Mouse (Mus musculus): ENCODE data around the gene Fam71e1. TPM values are rescaled to one million over a fixed set of nuclear protein-coding genes. Genes with fewer than 3 reads are reported as not detected.

Gene Fam71e1
- 5.1 and 7.3 TPM in 2 replicates for polyA plus RNA-seq (2012; rRNA removed)

DNA sequence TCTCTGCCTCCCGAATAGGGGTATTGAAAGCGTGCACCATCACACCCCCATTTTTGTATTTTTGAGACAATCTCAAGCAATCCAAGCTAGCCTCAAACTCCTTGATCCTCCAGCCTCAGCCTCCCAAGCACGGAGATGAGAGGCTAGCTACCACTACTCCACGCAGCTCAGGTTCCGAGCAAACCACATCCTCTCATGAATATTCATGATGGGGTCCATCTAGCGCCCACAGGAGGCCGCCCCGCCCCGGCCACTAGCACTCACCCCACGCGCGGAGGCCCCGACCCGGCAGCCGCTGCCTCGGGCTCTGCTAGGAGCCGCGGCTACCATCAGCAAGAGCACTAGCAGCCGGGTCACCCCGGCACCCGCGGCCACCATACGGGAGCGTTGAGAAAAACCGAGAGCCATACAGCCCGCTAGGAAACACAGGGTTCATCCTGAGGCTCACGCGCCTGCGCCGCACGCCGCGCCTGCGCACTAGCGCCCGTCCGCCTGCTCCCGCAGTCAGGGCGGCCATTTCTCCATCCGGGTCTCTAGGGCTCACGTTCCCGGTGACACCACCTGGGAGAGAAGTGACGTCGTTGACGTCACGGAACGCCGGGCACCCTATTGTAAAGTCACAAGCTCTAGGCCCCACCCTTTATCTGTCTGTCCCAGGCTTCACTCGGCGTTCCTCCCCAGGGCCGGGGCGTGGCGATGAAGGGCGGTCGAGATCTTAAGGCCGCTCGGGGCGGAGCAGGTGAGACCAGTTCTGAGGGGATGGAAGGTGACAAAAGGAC, at the start of gene Fam71e1, which contains the start of gene Emc10:
TSS of gene Fam71e1 (plus strand) at position 590 of the 779 bp plus-strand sequence.
TSS of gene Emc10 (minus strand) at position 538 of the 779 bp plus-strand sequence.
- no peaks in the 10 kb centered on the region; the same call in 1 of the 2 replicates for H3K4me1 ChIP-seq (ENCODE audit: control insufficient read depth, insufficient read depth, insufficient read length)
- WGBS, result under 1% methylated on average over 58 of the region's 58 CpGs
- peaks cover 21% of the 10 kb centered on the region for H3K36me3 ChIP-seq (ENCODE audit: control insufficient read depth, insufficient read depth, low read length)
- TF ChIP-seq POLR2A (IDR thresholded peaks at IDR 0.05; ENCODE audit: low read depth, low read length) (no peak; the same call in 1 of the 2 replicates), CTCF (IDR thresholded peaks at IDR 0.05; ENCODE audit: extremely low read depth, insufficient read depth, insufficient read length, insufficient replicate concordance) (no peak)
- peak within 1 kb of the TSS; percentile 79 for H3K4me3 ChIP-seq (ENCODE audit: extremely low read depth, insufficient read depth, insufficient read length)
- peak; percentile 98 to 100 for DNase-seq (ENCODE audit: low read depth in 1 of 2, low spot score in 2 of 2)
- H3K27me3 ChIP-seq (ENCODE audit: control insufficient read depth, insufficient read depth, low read length), result no peaks in the 10 kb centered on the region
- H3K27ac ChIP-seq (ENCODE audit: insufficient read depth, low read length), result peak within 1 kb of the TSS; percentile 99

DNA sequence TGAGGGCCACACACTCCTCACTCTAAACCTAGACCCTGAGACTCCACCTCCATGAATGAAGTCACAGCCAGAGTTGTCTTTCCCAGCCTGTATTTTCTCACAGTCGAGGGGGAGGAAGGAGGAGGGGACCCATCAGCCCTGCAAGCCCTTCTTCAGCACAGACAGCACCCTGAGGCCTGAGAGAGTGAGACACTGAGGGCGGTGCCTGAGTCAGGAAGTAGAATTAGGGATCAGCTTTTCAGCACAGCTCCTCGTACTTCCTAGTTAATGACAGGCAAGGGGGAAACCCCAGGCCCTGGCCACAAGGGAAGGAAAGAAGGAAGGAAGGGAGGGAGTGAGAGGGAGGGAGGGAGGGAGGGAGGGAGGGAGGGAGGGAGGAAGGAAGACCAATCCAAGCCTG, 43.1 kb upstream of the Fam71e1 start:
- no peak for DNase-seq (ENCODE audit: low read depth in 1 of 2, low spot score in 2 of 2)
- TF ChIP-seq CTCF (IDR thresholded peaks at IDR 0.05; ENCODE audit: extremely low read depth, insufficient read depth, insufficient read length, insufficient replicate concordance), result no peak
- no peak for TF ChIP-seq POLR2A (IDR thresholded peaks at IDR 0.05; ENCODE audit: low read depth, low read length)
- Histone ChIP-seq H3K36me3 (ENCODE audit: control insufficient read depth, insufficient read depth, low read length) (no peaks in the 10 kb centered on the region), H3K27ac (ENCODE audit: insufficient read depth, low read length) (no peak overlapping the region), H3K4me3 (ENCODE audit: extremely low read depth, insufficient read depth, insufficient read length) (no peak overlapping the region), H3K27me3 (ENCODE audit: control insufficient read depth, insufficient read depth, low read length) (no peaks in the 10 kb centered on the region), H3K4me1 (ENCODE audit: control insufficient read depth, insufficient read depth, insufficient read length) (no peaks in the 10 kb centered on the region)
- 2% methylated on average over 3 of the region's 3 CpGs for WGBS

GRCm38 (mm10) chr7:44456302-44456701, 40.1 kb upstream of the Fam71e1 start:
- 78% methylated on average over 1 of the region's 1 CpGs for WGBS
- TF ChIP-seq POLR2A (IDR thresholded peaks at IDR 0.05; ENCODE audit: low read depth, low read length) (no peak), CTCF (IDR thresholded peaks at IDR 0.05; ENCODE audit: extremely low read depth, insufficient read depth, insufficient read length, insufficient replicate concordance) (no peak)

DNA sequence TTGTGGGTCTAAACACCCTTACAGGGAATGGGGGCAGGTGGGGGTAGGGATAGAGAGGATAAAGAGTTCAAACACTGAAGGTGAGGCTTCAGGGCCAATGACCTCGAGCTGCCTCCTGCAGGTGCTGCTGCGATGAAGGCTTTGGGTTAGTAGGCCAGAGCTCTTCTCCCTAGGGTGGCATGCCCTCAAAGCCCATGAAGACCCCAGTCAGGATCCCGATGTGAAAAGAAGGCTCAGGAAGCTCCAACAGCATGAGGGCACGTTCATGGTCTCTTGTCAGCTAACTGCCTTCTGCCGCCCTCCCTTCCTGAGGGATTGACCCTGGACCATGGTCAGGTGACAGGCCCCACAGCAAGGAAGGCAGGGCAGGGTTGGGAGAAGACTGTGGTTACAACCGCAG, 36.3 kb upstream of the Fam71e1 start:
- peaks cover 8% of the 10 kb centered on the region; the same call in 1 of the 2 replicates for H3K27me3 ChIP-seq (ENCODE audit: control insufficient read depth, insufficient read depth, low read length)
- no peak for TF ChIP-seq CTCF (IDR thresholded peaks at IDR 0.05; ENCODE audit: extremely low read depth, insufficient read depth, insufficient read length, insufficient replicate concordance)
- no peak for TF ChIP-seq POLR2A (IDR thresholded peaks at IDR 0.05; ENCODE audit: low read depth, low read length)
- no peaks in the 10 kb centered on the region for H3K4me1 ChIP-seq (ENCODE audit: control insufficient read depth, insufficient read depth, insufficient read length)
- no peak overlapping the region for H3K27ac ChIP-seq (ENCODE audit: insufficient read depth, low read length)
- WGBS, result 66% methylated on average over 6 of the region's 6 CpGs
- no peak for DNase-seq (ENCODE audit: low read depth in 1 of 2, low spot score in 2 of 2)
- H3K4me3 ChIP-seq (ENCODE audit: extremely low read depth, insufficient read depth, insufficient read length), result no peak overlapping the region
- H3K36me3 ChIP-seq (ENCODE audit: control insufficient read depth, insufficient read depth, low read length), result no peaks in the 10 kb centered on the region

More at GRCm38 (mm10) chr7:44456302-44456701, 40.1 kb upstream of the Fam71e1 start:
- H3K36me3 ChIP-seq (ENCODE audit: control insufficient read depth, insufficient read depth, low read length), result no peaks in the 10 kb centered on the region
- DNase-seq (ENCODE audit: low read depth in 1 of 2, low spot score in 2 of 2), result peak in 1 of 2 experiments; percentile 1
- H3K4me1 ChIP-seq (ENCODE audit: control insufficient read depth, insufficient read depth, insufficient read length), result no peaks in the 10 kb centered on the region
- H3K27ac ChIP-seq (ENCODE audit: insufficient read depth, low read length), result no peak overlapping the region
- H3K4me3 ChIP-seq (ENCODE audit: extremely low read depth, insufficient read depth, insufficient read length), result no peak overlapping the region
- H3K27me3 ChIP-seq (ENCODE audit: control insufficient read depth, insufficient read depth, low read length), result no peaks in the 10 kb centered on the region

DNA sequence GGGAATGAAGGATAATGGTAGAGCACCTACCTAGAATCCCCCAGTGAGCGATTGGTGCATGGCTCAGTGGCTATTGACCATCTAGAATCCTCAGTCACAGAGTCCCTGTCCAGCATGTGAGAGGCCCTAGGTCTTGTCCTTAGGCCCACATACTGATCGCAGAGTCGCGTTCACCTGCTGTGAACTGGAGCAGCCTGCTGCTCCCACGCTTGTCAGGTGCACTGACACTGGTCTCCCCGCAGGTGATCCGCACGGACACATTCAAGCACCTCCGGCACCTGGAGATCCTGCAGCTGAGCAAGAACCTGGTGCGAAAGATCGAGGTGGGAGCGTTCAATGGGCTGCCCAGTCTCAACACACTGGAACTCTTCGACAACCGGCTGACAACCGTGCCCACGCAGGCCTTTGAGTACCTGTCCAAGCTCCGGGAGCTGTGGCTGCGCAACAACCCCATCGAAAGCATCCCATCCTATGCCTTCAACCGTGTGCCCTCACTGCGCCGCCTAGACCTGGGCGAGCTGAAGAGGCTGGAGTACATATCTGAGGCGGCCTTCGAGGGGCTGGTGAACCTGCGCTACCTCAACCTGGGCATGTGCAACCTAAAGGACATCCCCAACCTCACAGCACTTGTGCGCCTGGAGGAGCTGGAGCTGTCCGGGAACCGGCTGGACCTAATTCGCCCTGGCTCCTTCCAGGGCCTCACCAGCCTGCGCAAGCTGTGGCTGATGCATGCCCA, 35.4 kb upstream of the Fam71e1 start:
- H3K4me3 ChIP-seq (ENCODE audit: extremely low read depth, insufficient read depth, insufficient read length), result no peak overlapping the region
- 75% methylated on average over 31 of the region's 31 CpGs for WGBS
- TF ChIP-seq CTCF (IDR thresholded peaks at IDR 0.05; ENCODE audit: extremely low read depth, insufficient read depth, insufficient read length, insufficient replicate concordance), result no peak
- TF ChIP-seq POLR2A (IDR thresholded peaks at IDR 0.05; ENCODE audit: low read depth, low read length), result no peak
- H3K4me1 ChIP-seq (ENCODE audit: control insufficient read depth, insufficient read depth, insufficient read length), result no peaks in the 10 kb centered on the region
- no peaks in the 10 kb centered on the region for H3K36me3 ChIP-seq (ENCODE audit: control insufficient read depth, insufficient read depth, low read length)
- H3K27me3 ChIP-seq (ENCODE audit: control insufficient read depth, insufficient read depth, low read length), result peaks cover 8% of the 10 kb centered on the region; the same call in 1 of the 2 replicates
- DNase-seq (ENCODE audit: low read depth in 1 of 2, low spot score in 2 of 2), result no peak
- H3K27ac ChIP-seq (ENCODE audit: insufficient read depth, low read length), result no peak overlapping the region

DNA sequence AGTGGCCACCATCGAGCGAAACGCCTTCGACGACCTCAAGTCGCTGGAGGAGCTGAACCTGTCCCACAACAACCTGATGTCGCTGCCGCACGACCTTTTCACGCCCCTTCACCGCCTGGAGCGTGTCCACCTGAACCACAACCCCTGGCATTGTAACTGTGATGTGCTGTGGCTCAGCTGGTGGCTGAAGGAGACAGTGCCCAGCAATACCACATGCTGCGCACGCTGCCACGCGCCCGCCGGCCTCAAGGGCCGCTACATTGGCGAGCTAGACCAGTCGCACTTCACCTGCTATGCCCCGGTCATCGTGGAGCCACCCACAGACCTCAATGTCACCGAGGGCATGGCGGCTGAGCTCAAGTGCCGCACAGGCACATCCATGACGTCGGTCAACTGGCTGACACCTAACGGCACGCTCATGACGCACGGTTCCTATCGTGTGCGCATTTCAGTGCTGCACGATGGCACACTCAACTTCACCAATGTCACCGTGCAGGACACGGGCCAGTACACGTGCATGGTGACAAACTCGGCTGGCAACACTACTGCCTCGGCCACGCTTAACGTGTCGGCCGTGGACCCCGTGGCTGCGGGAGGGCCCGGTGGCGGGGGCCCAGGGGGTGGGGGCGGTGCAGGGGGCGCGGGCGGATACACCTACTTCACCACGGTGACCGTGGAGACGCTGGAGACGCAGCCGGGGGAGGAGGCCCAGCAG, 34.7 kb upstream of the Fam71e1 start:
- no peak for DNase-seq (ENCODE audit: low read depth in 1 of 2, low spot score in 2 of 2)
- Histone ChIP-seq H3K36me3 (ENCODE audit: control insufficient read depth, insufficient read depth, low read length) (no peaks in the 10 kb centered on the region), H3K27ac (ENCODE audit: insufficient read depth, low read length) (no peak overlapping the region), H3K4me3 (ENCODE audit: extremely low read depth, insufficient read depth, insufficient read length) (no peak overlapping the region), H3K4me1 (ENCODE audit: control insufficient read depth, insufficient read depth, insufficient read length) (no peaks in the 10 kb centered on the region), H3K27me3 (ENCODE audit: control insufficient read depth, insufficient read depth, low read length) (peaks cover 8% of the 10 kb centered on the region; the same call in 1 of the 2 replicates)
- 52% methylated on average over 57 of the region's 57 CpGs for WGBS
- no peak for TF ChIP-seq POLR2A (IDR thresholded peaks at IDR 0.05; ENCODE audit: low read depth, low read length)
- no peak for TF ChIP-seq CTCF (IDR thresholded peaks at IDR 0.05; ENCODE audit: extremely low read depth, insufficient read depth, insufficient read length, insufficient replicate concordance)

Measured in spleen, adult 2 months (tissue).